Mouse (Mus musculus) testis, adult 2 months (tissue): ENCODE data around the gene Heg1. TPM values are rescaled to one million over a fixed set of nuclear protein-coding genes. Genes with fewer than 3 reads are reported as not detected.

Experiments used
- H3K27ac ChIP-seq: fragments of 200-500 bp; 2 replicates; pipeline ENCODE4 v1.5.1; 2012; ENCODE audit warnings: low read depth, low read length; ENCODE audit not compliant: control insufficient read depth, insufficient read depth
- H3K27me3 ChIP-seq: fragments of 200-500 bp; 2 replicates; pipeline ENCODE4 v1.6.1; 2012; ENCODE audit warnings: mild to moderate bottlenecking, low read length, moderate library complexity; ENCODE audit not compliant: control insufficient read depth, insufficient read depth
- H3K36me3 ChIP-seq: fragments of 200-500 bp; 2 replicates; pipeline ENCODE4 v1.6.1; 2012; ENCODE audit warnings: mild to moderate bottlenecking, low read length; ENCODE audit not compliant: control insufficient read depth, insufficient read depth
- H3K4me1 ChIP-seq: fragments of 200-500 bp; 2 replicates; pipeline ENCODE4 v1.6.1; 2012; ENCODE audit warnings: low read length; ENCODE audit not compliant: control insufficient read depth, insufficient read depth
- H3K4me3 ChIP-seq: fragments of 200-500 bp; 2 replicates; pipeline ENCODE4 v1.5.1; 2012; ENCODE audit warnings: low read depth, mild to moderate bottlenecking, low read length, moderate library complexity, mixed read lengths; ENCODE audit not compliant: control insufficient read depth
- CTCF ChIP-seq: fragments of 200-500 bp; IDR thresholded peaks from 2 replicates; pipeline ENCODE4 v1.5.1; 2012; ENCODE audit warnings: low read depth, mild to moderate bottlenecking, inconsistent platforms, low read length, moderate library complexity; ENCODE audit not compliant: control insufficient read depth, insufficient read depth, insufficient replicate concordance
- POLR2A ChIP-seq: fragments of 200-500 bp; IDR thresholded peaks from 2 replicates; pipeline ENCODE4 v1.6.1; 2012; ENCODE audit warnings: low read depth, mild to moderate bottlenecking, inconsistent platforms, low read length, moderate library complexity; ENCODE audit not compliant: control insufficient read depth
- polyA plus RNA-seq: library from polyadenylated mRNA; depleted of rRNA; stranded (reverse); fragments of >200 nt; gene quantifications from 2 replicates; pipeline ENCODE4 v1.2.3, GENCODE M21; 2012; rRNA removed

The Heg1 gene
- polyA plus RNA-seq, result 11.9 and 12.9 TPM in 2 replicates

DNA sequence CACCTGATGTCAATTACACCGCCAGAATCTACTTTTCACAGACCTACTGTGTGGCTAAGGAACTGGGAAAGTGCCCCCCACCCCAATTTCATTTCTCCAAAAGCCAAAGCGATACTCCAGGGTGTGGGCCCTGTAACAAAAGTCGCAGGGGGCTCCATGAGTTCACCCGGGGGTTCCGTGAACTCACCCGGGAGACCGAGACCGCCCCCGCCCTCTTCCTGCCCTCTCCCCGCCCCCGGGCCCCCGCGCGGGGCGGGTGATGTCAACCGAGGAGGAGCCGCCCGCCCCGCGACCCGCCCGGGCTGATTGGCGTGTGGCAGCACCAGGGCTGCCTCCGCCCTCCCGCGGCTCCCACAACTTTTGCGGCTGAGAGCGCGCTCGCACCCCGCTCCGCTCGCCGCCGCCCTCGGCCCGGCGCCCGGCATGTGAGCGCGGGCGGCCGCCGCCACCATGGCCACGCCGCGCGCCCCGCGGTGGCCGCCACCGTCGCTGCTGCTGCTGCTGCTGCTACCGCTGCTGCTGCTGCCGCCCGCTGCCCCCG lies at the start of gene Heg1:
Gene Heg1, plus strand, starts transcription at position 209 of the 541 bp plus-strand sequence.
- no peak for TF ChIP-seq POLR2A
- no peak for TF ChIP-seq CTCF
- Histone ChIP-seq H3K36me3 (no peaks in the 10 kb centered on the region), H3K27ac (peak within 1 kb of the TSS; percentile 77), H3K4me3 (peak within 1 kb of the TSS; percentile 84), H3K4me1 (peaks cover 9% of the 10 kb centered on the region), H3K27me3 (no peaks in the 10 kb centered on the region)

DNA sequence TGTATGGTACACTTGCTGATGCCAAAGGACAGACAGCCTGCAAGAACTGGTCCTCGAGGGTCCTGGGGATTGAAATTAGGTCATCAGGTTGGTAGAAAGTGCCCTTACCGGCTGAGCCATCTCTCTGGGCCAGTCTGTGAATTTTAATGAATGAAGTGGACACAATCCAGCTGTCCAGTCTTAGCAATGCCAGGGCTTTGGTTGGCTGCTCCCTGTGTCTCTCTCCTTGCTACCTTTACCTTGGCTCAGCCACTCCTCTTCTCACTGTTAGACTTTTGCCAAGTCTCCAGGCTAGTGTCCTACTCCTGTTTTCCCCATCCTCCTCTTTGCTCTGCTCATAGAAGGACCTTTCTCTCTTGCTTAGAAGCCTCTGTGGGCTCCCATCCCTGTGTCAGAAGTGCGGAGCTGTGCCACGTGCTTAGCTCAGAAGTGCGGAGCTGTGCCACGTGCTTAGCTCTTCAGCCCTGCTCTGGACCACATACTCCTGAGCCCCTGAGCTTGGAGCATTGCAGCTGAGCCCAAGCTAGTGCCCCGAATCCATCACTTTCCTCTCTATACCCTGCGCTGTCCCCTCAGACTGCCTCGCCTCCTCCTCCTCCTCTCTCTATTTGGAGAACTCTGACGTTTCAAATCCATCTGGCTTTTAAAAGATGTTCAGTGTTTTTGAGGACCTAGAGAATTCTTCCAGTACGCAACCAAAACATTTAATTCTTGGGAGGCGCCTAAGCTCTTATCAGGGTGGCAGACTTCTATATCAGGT lies 48.2 kb upstream of the Heg1 start:
- Histone ChIP-seq H3K36me3 (no peaks in the 10 kb centered on the region), H3K27me3 (no peaks in the 10 kb centered on the region), H3K27ac (no peak overlapping the region), H3K4me1 (no peaks in the 10 kb centered on the region), H3K4me3 (no peak overlapping the region)
- TF ChIP-seq CTCF, result no peak
- no peak for TF ChIP-seq POLR2A

DNA sequence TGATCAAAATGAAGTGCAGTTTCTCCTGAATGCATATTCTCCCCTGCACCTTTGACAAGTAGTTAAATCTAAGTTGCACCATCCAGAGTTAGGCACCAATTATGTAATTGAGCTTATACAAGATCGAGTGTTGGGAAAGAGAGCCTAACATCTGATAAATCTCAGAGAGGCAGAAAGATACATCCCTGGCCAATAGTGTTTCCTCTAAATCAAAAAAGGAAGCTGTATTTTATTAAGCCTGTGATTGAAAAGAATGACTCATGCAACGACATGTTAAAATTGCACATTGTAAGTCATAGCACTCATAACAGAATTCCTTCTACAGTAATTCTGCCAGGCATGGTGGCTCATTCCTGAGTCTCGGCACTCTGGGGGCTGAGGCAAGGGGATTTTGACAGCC lies 42.4 kb upstream of the Heg1 start:
- Histone ChIP-seq H3K27me3 (no peaks in the 10 kb centered on the region), H3K36me3 (no peaks in the 10 kb centered on the region), H3K27ac (no peak overlapping the region), H3K4me3 (no peak overlapping the region), H3K4me1 (no peaks in the 10 kb centered on the region)
- TF ChIP-seq CTCF, result no peak
- no peak for TF ChIP-seq POLR2A

DNA sequence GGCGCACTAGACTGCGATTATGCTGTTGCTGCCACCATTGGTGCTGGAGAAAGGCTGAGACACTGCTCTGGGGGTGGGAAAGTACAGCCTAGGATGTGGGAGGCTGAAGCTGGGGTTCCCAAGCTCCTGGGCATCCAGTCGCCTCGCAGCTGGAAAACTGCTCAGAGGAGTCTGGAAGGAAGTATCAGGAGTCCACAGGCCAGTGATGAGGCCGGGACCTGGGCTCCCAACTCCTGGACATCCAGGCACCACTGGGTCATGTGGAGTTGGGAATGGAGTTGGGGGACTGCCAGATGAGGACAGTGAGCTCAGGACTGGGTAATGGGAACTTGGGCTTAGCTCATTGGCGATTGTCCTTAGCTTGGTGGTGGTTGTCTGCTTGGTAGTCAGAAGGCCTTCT lies 31.1 kb upstream of the Heg1 start:
- no peak for TF ChIP-seq CTCF
- TF ChIP-seq POLR2A, result no peak
- Histone ChIP-seq H3K36me3 (no peaks in the 10 kb centered on the region), H3K27me3 (no peaks in the 10 kb centered on the region), H3K4me3 (no peak overlapping the region), H3K4me1 (no peaks in the 10 kb centered on the region), H3K27ac (no peak overlapping the region)

DNA sequence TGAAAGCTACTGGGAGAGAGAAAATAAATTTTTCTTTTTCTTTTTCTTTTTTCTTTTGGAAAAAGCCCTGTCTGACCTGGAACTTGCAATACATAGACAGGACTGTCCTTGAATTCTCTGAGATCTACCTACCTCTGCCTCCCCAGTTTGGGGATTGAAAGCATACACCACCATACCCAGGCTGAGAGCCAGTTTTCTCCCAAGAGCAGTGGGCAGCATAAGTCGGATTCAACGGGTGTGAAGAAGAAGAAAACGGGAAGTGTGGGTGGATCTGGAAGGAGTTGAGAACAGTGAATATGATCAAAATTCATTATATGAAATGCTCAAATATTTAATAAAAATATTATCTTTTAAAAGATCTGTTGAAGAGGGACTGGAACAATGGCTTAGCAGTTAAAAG lies 28.7 kb upstream of the Heg1 start:
- Histone ChIP-seq H3K27ac (no peak overlapping the region), H3K4me3 (no peak overlapping the region), H3K36me3 (no peaks in the 10 kb centered on the region), H3K4me1 (no peaks in the 10 kb centered on the region), H3K27me3 (no peaks in the 10 kb centered on the region)
- TF ChIP-seq POLR2A (no peak), CTCF (no peak)

DNA sequence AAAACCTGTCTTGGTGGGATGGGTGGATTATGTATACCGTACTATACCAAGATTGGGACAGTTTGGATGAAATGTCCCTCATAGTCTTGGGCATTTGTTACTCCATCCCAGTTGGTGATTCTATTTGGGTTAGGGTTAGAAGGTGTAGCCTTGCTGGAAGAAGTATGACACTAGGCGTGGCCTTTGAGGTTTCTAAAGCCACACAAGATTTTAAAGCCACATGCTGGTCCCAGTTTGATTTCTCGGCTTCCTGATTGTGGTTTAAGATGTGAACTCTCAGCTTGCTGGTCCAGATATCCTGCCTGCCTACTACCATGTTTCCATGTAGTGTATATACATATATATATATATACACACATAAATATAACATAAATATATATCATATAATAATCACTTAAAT lies 27.0 kb upstream of the Heg1 start:
- Histone ChIP-seq H3K36me3 (no peaks in the 10 kb centered on the region), H3K27me3 (no peaks in the 10 kb centered on the region), H3K27ac (no peak overlapping the region), H3K4me3 (no peak overlapping the region), H3K4me1 (no peaks in the 10 kb centered on the region)
- TF ChIP-seq POLR2A (no peak), CTCF (no peak)

DNA sequence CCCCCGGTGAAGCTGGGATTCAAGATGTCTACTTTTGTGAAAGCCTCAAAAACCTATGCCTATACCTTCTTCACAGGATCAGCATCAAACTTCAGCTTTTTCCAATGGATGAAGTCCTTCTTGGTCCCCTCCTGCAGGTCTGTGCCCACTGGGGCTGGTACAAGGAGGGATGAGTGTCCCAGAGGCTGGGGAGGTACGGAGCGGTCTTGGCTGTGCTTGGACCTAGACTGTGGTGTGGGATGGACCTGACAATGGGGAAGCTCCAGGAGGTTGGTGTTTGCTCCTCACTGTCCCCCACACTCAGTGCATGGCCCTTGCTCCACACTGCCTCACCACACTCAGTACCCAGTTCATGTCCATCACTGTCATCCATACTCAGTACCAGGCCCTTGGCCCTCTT lies 26.0 kb upstream of the Heg1 start:
- no peaks in the 10 kb centered on the region for H3K27me3 ChIP-seq
- no peaks in the 10 kb centered on the region for H3K4me1 ChIP-seq
- TF ChIP-seq CTCF (no peak), POLR2A (no peak)
- H3K36me3 ChIP-seq, result no peaks in the 10 kb centered on the region
- no peak overlapping the region for H3K27ac ChIP-seq
- no peak overlapping the region for H3K4me3 ChIP-seq
